Mouse (Mus musculus) thymus, adult 2 months (tissue): ENCODE measurements around the gene 4930435E12Rik. TPM values are rescaled to one million over a fixed set of nuclear protein-coding genes. Genes with fewer than 3 reads are reported as not detected.

Source experiments
- DNase-seq: peaks from one replicate; pipeline ENCODE4 v3.0.0; 2021
- H3K27ac ChIP-seq: fragments of 200-500 bp; 2 replicates; pipeline ENCODE4 v1.5.1; 2012; ENCODE audit warnings: low read length, control low read depth; ENCODE audit not compliant: control insufficient read depth, insufficient read depth
- H3K27me3 ChIP-seq: fragments of 200-500 bp; 2 replicates; pipeline ENCODE4 v1.6.1; 2012; ENCODE audit warnings: mild to moderate bottlenecking, low read length, moderate library complexity, mixed read lengths; ENCODE audit not compliant: control insufficient read depth, insufficient read depth
- H3K36me3 ChIP-seq: fragments of 200-500 bp; 2 replicates; pipeline ENCODE4 v1.6.1; 2012; ENCODE audit warnings: mild to moderate bottlenecking, low read length, moderate library complexity; ENCODE audit not compliant: control insufficient read depth, insufficient read depth
- H3K4me1 ChIP-seq: fragments of 200-500 bp; replicated peaks from 2 replicates; pipeline ENCODE4 v1.6.1; 2012; ENCODE audit warnings: low read length; ENCODE audit not compliant: control insufficient read depth, insufficient read depth
- H3K4me3 ChIP-seq: fragments of 200-500 bp; 2 replicates; pipeline ENCODE4 v1.5.1; 2012; ENCODE audit warnings: mild to moderate bottlenecking, low read length, control low read depth, moderate library complexity; ENCODE audit not compliant: control insufficient read depth, insufficient read depth
- CTCF ChIP-seq: fragments of 200-500 bp; IDR thresholded peaks from 2 replicates; pipeline ENCODE4 v1.5.1; 2012; ENCODE audit warnings: mild to moderate bottlenecking, control low read depth, low read length, moderate library complexity, borderline replicate concordance; ENCODE audit not compliant: control insufficient read depth, poor library complexity, insufficient read depth; ENCODE audit errors: extremely low read depth
- POLR2A ChIP-seq: fragments of 200-500 bp; IDR thresholded peaks from 2 replicates; pipeline ENCODE4 v1.6.1; 2012; ENCODE audit warnings: mild to moderate bottlenecking, low read length, control low read depth, moderate library complexity; ENCODE audit not compliant: control insufficient read depth, poor library complexity, insufficient read depth; ENCODE audit errors: extremely low read depth
- WGBS: fragments of 180-500 bp; shearing (Covaris S2); methylation state at CpG from one replicate; pipeline ENCODE4 v1.1.7; 2018; 5-methylcytosine and 5-hydroxymethylcytosine counted together
- polyA plus RNA-seq: library from polyadenylated mRNA; depleted of rRNA; stranded (reverse); fragments of >200 nt; gene quantifications from 2 replicates; pipeline ENCODE4 v1.2.3, GENCODE M21; 2012; rRNA removed

4930435E12Rik gene
- polyA plus RNA-seq, 1 experiment, result not detected

GRCm38 (mm10) chr16:38771145-38771544 is 57.4 kb downstream of the 4930435E12Rik start:
- DNase-seq, result no peak
- H3K27me3 ChIP-seq, result no peaks in the 10 kb centered on the region
- H3K4me1 ChIP-seq, result no peaks in the 10 kb centered on the region
- no peak overlapping the region for H3K4me3 ChIP-seq
- WGBS, result 96% methylated on average over 6 of the region's 6 CpGs
- H3K27ac ChIP-seq, result no peak overlapping the region
- H3K36me3 ChIP-seq, result no peaks in the 10 kb centered on the region
- no peak for TF ChIP-seq CTCF

- TF ChIP-seq CTCF (no peak), POLR2A (no peak)
- Histone ChIP-seq H3K4me1 (no peaks in the 10 kb centered on the region), H3K4me3 (no peak overlapping the region), H3K36me3 (no peaks in the 10 kb centered on the region), H3K27ac (no peak overlapping the region), H3K27me3 (no peaks in the 10 kb centered on the region)
- 73% methylated on average over 9 of the region's 9 CpGs for WGBS
- no peak for DNase-seq
These were observed 59.0 kb downstream of the 4930435E12Rik start for GRCm38 (mm10) chr16:38769529-38769928.

DNA sequence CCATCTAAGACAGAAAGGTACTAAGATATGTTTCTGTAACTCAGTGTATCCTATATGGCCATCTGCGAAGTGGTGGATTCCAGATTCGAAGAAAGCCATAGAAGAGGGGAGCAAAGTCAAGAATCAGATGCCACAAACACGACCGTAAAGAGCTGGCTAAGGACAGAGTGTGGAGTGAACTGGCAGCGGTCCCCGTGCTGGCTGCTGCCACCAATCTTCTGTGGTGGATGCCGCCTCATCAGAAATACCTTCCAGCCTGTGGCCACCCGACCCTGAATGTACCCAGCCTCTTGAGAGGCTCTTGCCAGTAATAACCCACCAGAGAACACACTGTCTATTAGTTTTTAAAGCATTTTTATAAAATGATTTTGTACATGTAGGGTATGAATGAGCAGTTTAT is 60.2 kb downstream of the 4930435E12Rik start:
- Histone ChIP-seq H3K4me1 (no peaks in the 10 kb centered on the region), H3K4me3 (no peak overlapping the region), H3K36me3 (no peaks in the 10 kb centered on the region), H3K27me3 (no peaks in the 10 kb centered on the region), H3K27ac (no peak overlapping the region)
- TF ChIP-seq POLR2A (no peak), CTCF (no peak)
- DNase-seq, result no peak
- WGBS, result 96% methylated on average over 8 of the region's 8 CpGs

DNA sequence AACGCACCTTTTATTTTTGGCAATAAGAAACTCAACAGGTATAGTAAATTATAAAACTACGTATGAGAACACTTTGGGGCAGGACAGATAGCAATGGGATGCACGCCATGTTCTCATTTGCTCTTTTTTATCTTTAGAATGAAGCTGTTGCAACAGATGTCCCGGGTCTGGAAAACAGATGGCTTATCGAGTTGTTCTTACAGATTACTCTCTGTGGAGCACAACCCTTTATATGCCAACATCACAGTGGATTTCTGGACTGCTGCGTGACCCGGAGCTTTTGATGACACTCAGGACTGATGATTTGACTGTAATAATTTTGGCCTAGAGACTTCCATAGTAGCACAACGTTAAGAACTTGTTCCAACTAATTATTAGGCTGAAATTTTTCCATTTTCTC is 60.8 kb downstream of the 4930435E12Rik start:
- no peak for TF ChIP-seq CTCF
- no peak for TF ChIP-seq POLR2A
- 97% methylated on average over 8 of the region's 8 CpGs for WGBS
- Histone ChIP-seq H3K27ac (no peak overlapping the region), H3K36me3 (no peaks in the 10 kb centered on the region), H3K27me3 (no peaks in the 10 kb centered on the region), H3K4me3 (no peak overlapping the region), H3K4me1 (no peaks in the 10 kb centered on the region)
- DNase-seq, result no peak

DNA sequence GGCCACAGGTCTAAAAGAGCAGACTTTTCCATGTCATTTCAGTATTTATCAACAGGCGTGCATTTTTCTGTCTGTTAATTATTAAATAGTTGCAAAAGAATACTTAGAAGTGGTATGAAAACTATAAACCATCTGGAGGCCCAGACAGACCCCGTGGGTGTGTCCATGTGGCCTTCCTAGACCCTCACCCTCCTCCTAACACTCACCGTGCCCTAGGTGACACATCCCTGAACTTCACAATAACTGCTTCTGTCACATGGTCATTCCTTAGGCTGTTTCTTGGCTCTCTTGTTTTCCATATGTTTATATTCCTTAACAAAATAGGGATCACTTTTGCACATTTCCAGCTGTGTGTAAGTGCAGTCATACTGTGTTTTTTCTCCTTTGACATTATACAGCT is 61.9 kb downstream of the 4930435E12Rik start:
- TF ChIP-seq POLR2A, result no peak
- no peak for TF ChIP-seq CTCF
- WGBS, result 77% methylated on average over 3 of the region's 3 CpGs

GRCm38 (mm10) chr16:38763508-38763907 is 65.0 kb downstream of the 4930435E12Rik start:
- no peak for DNase-seq
- Histone ChIP-seq H3K36me3 (no peaks in the 10 kb centered on the region), H3K4me1 (peaks cover 10% of the 10 kb centered on the region), H3K27ac (no peak overlapping the region), H3K27me3 (no peaks in the 10 kb centered on the region), H3K4me3 (no peak overlapping the region)
- TF ChIP-seq POLR2A (no peak), CTCF (no peak)
- 70% methylated on average over 4 of the region's 4 CpGs for WGBS

More for the DNA sequence above, 61.9 kb downstream of the 4930435E12Rik start:
- Histone ChIP-seq H3K4me1 (no peaks in the 10 kb centered on the region), H3K4me3 (no peak overlapping the region), H3K27me3 (no peaks in the 10 kb centered on the region), H3K27ac (no peak overlapping the region), H3K36me3 (no peaks in the 10 kb centered on the region)
- DNase-seq, result no peak

DNA sequence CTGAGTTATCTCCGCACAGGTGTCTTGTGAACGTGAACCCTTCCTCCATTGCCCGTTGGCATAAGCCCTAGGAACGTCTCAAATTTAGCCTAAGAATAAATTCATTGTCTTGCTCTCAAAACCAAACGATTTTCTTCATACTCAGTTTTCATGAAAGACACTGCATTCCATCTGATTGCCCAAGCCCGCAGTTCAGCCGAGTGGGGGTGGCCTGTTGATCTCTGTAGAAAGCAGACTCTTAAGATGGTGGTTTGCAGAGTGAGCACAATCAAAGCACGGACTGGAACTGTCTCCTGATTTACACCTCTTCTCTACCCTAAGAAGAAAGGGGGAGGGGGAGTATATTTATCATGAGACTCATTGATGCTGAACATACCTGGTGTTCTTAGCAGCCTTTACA is 66.1 kb downstream of the 4930435E12Rik start:
- WGBS, result 92% methylated on average over 8 of the region's 8 CpGs
- H3K27ac ChIP-seq, result no peak overlapping the region
- no peaks in the 10 kb centered on the region for H3K27me3 ChIP-seq
- H3K4me1 ChIP-seq, result peaks cover 10% of the 10 kb centered on the region
- no peak overlapping the region for H3K4me3 ChIP-seq
- no peaks in the 10 kb centered on the region for H3K36me3 ChIP-seq
- TF ChIP-seq POLR2A (no peak), CTCF (no peak)
- no peak for DNase-seq

Other genes with a start within 250 kb of the 4930435E12Rik start
- gene Arhgap31, start 115.5 kb downstream of the 4930435E12Rik start, polyA plus RNA-seq, result 10.2 and 11.4 TPM in 2 replicates
- gene B4galt4, start 86.5 kb downstream of the 4930435E12Rik start, polyA plus RNA-seq, result 2.1 TPM in 2 replicates
- 1.4 and 2.9 TPM in 2 replicates for gene Upk1b, start 28.4 kb downstream of the 4930435E12Rik start, polyA plus RNA-seq
- gene Igsf11, start 63.9 kb upstream of the 4930435E12Rik start, polyA plus RNA-seq, result 0.09 and 0.13 TPM in 2 replicates